Mouse (Mus musculus): ENCODE results near the gene Esrra.

DNA sequence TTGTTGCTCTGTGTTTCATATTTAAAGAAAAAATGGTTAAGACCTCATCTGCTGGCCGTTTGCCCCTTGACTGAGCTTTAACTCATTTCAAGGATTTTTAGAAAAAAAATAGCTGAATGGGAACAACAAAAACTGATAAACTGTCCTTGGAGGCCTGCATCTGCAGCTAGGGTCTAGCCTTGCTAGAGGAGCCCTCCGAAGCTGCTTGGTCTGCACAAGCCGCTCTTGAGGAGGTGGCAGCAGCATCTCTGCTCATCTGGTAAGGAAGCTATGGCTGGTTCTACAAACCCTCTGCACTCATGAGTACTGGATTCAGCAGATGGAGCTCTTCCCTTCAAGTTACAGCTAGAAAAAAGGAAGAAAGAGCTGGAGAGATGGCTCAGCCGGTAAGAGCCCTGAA, 43.6 kb downstream of the Esrra start:
- TF ChIP-seq GATA1 (IDR thresholded peaks at IDR 0.05; ENCODE audit: low read length): no peak
- no peak for TF ChIP-seq TAL1 (IDR thresholded peaks at IDR 0.05; ENCODE audit: low read length)

All from erythroblast, embryonic 14.5 days (primary cell).